Mouse (Mus musculus) erythroblast, embryonic 14.5 days (primary cell): ENCODE data around the gene Gfra1.

ENCODE experiments used
- GATA1 ChIP-seq: IDR thresholded peaks from 2 replicates; pipeline ENCODE4 v1.6.1; 2012; ENCODE audit warnings: low read length, inconsistent platforms, mixed read lengths
- TAL1 ChIP-seq: IDR thresholded peaks from 3 replicates; pipeline ENCODE4 v1.6.1; 2012; ENCODE audit warnings: low read length, inconsistent platforms, mixed read lengths

GRCm38 (mm10) chr19:58328014-58328413 is 127.7 kb downstream of the Gfra1 start:
- no peak for TF ChIP-seq TAL1
- no peak for TF ChIP-seq GATA1
